Mouse (Mus musculus) fibroblast of lung, adult 2 months (primary cell): ENCODE measurements around the gene Slc44a1.
A peak's percentile ranks its signal among the peaks of the same experiment; 100 is the strongest.

Experiments used
- DNase-seq: peaks from one replicate; pipeline ENCODE4 v3.0.0-alpha.2; 2011; ENCODE audit warnings: low read depth

Slc44a1 gene

DNA sequence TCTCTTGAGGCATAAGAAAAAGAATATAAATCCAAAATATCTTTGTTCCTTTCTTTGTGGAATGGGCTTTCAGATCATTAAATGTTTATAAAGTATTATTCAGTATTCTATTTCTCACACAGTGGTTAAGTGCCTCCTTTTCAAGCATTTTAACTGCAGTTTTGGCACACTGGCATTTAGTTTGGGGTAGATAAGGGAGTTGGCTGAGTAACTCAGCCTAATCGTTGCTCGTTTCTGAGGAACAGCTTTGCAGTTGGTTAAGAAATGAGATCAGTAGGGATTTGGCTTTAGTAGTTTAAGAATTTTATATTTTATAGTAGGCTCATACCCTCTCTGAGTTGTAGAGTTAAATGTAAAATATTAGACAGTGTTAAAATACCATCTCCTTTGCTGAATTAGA lies 97.3 kb downstream of the Slc44a1 start:
- no peak for DNase-seq

DNA sequence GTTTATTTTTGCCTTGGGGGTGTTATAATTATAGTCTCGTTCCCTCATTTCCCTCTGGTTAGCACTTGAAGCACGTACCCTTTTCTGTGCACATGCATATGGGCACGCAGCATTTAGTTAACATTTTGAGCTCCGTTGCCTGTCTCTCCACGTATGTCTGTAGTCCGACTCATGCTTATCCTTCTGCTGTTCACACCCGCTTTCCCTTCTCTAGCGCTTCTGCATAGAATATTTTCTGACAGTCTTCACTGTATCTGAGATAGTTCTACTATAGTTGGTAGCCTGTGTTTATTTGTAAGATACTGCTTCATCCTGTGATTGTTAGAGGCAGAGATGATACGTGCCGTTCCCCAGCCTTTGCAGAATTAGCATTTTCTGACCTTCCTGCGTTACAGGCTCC lies 98.4 kb downstream of the Slc44a1 start:
- DNase-seq: no peak

DNA sequence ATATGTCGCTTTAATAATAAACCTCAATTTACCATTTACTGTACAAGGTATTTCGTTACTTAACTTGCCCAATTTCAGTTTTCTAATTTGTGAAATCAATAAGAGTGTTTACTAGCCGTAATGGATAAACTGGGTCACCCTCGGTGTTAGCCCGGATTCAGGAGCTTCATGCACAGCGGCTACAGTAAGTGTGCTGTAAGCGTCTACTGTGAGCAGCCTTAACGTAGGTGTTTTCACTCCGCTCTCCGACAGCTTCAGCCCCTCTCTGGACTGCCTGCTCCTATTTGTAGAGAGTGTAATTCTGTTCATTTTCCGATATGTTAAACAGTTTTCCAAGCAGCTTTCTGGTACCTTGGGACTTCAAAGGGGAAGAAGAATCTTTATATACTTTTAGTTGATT lies 99.7 kb downstream of the Slc44a1 start:
- DNase-seq: no peak

DNA sequence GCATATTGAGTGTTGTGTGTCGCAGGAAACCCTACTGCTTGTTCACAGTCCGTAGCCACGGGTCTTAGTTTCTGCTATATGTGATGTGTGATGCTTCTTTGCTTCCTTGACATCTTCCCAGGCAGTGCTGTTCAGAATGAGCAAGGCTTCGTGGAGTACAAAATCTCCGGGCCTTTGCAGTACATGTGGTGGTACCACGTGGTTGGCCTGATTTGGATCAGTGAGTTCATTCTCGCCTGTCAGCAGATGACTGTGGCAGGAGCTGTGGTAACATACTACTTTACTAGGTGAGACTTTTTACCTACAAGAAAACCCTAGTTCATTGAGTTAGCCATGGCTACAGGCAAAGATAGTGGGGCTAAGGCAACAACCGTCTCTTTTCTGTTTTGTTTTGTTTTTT lies 103.2 kb downstream of the Slc44a1 start:
- DNase-seq: no peak

DNA sequence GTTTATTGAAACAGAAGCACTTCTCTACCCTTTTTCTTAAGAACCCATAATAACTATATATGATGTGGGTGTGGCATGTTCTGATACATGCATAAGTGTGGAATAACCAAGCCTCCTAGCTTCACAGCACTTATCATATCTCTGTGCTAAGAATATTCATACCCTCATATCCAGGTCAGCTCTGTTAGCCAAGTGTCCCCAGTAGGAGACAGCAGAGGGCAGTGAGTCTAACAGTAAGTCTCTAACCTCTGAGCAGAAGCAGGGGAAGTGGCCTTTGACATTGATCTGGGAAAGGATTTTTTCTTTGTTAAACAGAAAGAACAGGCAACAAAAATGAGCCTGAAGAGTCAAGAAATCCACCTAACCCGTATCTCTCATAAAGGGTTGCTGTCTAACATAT lies 104.7 kb downstream of the Slc44a1 start:
- DNase-seq: no peak

DNA sequence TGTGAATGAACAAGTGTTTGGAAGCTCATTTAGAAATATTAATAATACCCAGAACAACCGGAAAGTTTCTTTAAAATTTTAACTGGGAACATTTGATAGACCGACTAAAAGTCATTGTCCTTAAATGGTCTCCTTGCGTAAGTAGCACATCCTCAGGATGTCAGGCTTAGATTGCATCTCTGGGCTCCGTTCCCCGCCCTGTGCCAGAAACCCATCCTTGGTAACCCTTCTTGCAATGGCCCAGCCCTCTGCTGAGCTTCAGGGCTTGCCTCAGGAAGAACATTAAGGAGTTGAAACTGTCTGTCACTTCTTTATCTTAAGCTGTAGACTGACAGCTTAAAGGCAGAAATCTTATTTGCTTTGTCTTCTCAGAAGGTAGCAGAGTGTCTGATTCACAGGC lies 107.2 kb downstream of the Slc44a1 start:
- DNase-seq: no peak

DNA sequence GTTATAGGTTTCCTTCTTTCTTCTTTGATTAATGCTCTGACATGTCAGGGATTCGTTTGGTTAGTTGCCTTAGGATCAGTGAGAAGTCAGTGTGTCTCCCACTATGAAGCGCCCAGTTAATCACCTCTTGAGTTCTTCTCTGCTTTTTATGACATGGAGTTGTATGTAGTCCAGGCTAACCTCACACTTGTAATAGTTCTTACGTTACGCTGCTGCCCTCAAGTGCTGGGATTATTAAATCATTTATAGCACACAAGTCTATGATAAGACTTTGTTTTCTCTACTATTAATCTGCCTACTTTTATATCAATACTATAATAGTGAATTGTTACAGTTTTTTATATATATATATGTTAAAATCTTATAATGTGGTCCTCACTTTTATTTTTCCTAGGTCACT lies 109.2 kb downstream of the Slc44a1 start:
- DNase-seq: peak; percentile 9

DNA sequence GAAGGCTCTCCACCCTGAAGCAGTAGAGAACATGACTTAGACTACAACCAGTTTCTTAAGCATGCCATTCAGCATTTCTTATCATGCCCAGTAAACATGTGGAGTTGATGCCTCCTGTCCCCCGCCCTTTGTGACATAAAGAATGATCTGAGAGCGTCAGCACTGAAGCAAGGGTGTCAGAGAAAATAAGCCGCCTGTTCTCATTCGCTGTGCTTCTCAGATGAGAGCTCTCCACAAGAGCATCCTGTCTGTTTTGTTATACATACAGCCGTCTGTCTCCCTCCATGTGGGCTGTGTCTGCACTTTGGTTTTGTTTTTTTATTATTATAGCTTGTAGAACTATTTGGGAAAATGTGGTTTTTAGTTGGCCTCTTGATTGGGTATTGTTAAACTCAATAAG lies 124.4 kb downstream of the Slc44a1 start:
- DNase-seq: no peak

DNA sequence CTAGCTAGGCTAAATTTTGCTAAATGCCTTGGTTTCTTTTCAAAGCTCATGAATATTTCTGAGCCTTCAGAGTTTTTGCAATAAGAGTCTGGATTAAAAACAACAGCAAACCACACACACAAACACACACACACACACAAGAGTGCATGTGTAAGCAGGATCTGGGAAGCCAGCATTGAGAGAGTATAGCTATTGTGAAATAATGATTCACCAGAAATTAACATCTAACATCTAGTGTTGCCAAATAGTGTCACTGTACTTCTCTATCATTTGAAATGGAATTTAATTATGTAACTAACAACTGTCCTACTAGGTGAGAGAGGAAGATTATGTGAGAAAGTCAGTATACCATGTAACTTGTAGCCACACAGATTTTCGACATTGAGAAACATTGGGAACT lies 126.9 kb downstream of the Slc44a1 start:
- DNase-seq: no peak

DNA sequence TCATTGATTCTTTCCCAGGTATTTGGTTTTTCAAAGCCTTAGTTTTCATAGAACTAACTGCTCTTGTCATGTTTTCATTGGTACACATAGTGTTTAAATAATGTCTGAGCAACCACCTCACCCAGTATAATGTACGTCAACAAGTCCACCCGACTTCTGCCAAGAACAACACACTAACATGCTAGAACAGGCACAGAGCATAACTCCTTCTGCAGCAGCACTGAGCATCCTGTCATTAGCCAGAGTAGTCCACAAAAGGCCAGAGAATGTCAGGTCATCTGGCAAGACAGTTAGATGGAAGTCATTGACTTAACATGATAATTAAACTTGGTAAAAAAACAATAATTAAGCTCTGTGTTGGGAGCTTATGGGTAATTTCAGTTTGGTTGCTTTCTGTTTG lies 135.3 kb downstream of the Slc44a1 start:
- no peak for DNase-seq

DNA sequence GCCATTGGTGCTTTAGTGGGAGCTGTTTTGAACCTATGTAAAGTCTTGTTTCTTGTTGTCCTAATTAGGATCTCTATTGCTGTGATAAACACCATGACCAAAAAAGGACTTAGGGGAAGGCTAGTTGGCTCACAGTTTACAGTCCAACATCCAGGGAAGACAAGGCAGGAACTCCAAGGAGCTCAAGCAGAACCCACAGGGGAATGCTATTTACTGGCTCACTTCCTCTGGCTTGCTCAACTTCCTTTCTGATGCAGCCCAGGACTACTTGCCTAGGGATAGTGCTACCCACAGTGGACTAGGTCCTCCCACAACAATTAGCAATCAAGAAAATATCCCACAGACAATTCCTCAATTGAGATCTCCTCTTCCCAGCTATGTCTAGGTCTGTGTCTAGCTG lies 147.5 kb downstream of the Slc44a1 start:
- DNase-seq: no peak

DNA sequence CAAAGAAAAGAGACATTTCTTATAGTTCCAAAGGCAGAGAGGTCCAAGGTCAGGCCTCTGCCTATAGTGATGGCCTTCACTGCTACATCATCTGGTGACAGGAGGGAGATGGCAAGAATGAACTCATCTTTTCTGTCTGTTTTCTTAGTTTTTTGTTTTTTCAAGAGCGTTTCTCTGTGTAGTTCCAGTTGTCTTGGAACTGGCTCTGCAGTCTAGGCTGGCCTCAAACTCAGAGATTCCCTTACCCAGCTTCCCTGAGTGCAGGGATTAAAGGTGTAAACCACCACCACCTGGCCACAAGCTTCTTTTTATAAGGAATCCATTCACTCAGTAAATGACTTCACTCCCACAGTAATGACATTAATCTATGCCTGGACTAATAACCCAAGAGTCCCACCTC lies 148.7 kb downstream of the Slc44a1 start:
- no peak for DNase-seq

DNA sequence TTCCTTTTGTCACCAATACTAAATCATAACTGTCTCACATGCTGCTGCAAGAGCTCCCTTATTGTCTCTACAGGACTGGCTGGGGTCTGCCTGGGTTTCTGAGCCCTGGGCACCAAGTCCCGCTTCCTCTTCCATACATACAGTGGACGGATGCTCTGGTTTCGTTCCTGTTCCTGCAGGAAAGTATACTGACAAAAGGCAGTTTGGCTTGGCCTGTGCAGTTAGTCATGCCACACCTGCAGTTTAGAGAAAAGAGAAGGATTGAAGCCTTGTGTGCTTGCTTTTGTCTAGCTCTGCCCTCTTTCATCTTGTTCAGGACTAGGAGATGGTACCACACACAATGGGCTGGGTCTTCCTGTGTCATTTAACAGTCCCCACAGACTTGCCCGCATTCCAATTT lies 149.3 kb downstream of the Slc44a1 start:
- DNase-seq: no peak

DNA sequence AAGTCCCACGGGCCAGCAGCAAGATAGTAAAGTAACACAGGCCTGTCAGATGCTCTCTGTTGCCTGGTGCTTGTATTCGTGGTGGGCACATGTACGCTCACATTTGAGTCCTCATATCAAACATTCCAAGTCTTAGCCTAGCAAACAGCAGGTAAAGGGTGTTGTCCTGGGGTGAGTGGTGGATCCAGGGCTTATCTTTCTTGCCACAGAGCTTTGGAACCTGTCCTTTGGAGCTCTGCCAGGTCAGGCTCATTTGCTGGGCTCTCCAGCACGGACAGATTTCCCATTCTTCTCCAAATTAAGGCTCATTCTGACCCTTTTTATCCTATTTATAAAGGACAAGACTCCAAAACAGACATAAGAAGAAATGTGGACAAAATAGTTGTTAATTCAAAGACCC lies 149.9 kb downstream of the Slc44a1 start:
- DNase-seq: no peak

DNA sequence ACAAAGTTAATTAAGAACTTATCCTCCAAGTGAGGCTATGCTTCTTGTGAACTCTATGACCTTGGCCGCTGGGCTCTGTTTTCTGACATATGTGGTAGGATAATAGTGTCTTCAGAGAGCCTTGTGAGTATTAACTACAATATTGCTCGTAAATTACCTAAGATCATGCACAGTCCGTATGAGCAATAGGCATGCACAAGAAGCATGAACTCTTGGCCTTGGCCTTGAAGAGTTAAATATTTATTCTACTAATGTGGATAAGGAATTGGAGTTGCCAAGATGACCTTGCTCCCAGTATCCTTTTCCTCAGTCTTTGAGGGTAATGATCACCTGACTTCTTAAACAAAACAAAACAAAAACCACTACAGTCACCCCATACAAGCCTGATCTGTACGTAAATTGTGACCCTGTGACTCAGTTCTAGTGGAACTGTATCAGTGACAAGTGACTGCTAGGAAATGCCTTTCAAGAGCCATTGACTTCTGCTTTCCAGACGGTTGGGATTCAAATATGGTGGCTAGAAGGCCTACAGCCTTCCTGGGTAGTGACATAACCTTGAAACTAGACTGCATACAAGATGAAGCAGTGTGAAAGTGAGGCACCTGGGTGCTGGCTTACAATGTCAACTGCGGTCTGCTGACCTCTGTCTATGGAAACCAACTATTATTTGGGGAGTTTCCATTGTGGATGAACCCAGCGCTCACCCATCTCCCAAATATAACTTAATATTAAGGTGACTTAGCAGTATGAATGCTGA lies 150.7 kb downstream of the Slc44a1 start:
- DNase-seq: no peak

DNA sequence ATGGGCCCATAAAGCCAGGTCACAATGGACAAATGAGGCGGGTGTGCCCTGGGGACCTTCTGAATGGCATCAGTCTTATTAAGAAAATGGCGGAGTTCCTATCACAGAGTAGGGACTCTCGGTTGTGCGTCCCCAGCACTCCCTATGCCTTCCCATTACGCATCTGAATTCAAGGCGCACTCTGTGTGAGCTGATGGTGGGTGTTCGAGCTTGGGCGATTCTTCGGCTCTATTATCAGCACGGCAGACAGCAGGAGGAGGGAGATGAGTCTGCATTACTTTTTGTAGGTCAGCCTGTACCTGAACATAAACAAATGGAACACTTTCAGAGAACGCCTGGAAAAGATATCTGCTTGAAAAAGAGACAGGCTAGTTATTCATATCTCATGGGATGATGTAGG lies 151.3 kb downstream of the Slc44a1 start:
- no peak for DNase-seq

DNA sequence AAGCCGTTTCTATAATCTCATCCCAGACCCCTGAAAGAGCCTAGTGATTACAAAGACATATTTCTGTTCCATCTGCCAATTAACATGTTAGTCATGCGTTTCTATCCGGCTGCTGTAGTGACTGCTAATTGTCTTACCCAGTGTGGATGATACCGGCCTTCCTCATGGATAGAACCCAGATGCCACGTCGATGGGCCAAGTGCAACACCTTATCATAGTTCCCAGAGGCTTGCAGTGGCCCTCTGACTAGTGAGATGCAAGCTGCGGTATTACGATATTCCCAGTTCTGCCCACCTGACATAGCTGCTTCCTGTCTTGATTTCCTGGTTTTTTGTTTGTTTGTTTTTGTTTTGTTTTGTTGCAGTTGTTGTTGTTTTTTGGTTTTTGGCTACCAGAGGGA lies 151.7 kb downstream of the Slc44a1 start:
- DNase-seq: no peak

DNA sequence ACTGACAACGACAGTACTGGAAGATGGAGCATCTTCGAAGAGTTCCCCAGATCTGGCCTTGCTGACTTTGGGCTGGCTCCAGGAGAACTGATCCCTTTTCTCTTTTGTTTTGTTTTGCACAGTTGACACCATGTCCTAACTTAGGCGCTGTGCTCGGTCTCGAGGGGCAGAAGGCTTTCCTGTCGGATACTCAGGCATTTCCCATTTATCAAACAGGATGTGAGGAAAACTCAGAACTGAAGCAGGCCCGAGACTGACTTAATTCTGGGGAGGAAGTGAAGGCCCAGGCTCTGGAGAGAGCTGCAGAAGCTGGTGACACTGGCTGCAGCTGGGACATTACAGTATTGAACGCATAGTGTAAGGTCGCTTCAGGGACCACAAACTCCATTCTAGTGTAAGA lies 152.2 kb downstream of the Slc44a1 start:
- no peak for DNase-seq

DNA sequence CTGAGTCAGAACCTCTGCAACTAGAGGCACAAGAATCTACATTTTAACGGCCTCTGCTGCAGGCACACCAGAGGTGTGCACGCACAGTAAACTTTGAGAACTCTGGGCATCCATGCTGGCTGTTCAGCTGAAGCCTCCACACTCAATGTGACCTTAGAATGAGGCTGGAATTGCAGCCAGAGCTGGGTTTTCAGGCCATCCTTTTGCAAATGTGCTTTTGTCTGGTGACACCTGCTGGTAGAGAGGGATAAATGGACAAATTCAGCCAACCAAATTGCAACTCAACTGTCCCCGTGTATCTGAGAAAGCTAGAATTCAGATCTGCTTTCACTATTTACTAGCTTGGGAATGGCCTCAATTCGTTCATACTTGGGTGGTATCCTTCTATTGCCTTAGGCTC lies 154.0 kb downstream of the Slc44a1 start:
- peak; percentile 27 for DNase-seq

DNA sequence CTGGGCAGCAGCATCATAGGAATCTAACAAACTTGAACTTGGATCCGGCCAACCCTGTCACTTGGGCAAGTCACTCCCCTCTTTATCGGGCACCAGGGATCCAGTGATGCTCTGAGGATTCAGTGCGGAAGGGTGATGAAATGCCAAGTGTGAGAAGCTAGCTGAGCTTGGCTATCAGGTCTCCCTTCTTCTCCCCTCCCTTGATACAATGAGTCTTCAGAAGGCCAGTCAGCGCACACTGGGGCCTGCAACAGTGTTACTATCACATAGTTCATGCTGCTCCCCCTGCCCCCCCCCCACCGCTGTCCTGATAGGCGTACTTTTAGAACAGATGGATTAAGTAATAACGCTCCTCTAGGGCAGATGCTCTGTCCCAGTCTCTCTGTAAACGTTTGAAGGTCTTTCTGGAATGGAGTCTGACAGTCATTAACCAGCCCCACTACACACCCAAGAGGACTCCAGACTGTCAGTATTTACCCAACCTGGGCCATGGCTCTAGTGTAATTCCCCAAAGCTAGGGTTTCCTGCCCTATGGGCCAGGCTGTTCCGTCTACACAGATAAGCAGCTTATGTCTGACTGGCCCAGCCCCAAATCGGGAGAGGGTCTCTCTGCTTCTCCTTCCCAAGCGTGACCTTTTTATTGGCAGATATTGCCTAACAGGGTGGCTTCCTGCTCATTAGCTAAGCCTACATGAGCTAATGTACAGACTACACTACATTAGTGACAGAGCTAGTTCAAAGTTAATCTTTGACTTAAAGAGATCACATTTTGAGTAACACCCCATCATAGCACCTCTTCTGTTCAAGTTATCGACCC lies 155.2 kb downstream of the Slc44a1 start:
- no peak for DNase-seq

DNA sequence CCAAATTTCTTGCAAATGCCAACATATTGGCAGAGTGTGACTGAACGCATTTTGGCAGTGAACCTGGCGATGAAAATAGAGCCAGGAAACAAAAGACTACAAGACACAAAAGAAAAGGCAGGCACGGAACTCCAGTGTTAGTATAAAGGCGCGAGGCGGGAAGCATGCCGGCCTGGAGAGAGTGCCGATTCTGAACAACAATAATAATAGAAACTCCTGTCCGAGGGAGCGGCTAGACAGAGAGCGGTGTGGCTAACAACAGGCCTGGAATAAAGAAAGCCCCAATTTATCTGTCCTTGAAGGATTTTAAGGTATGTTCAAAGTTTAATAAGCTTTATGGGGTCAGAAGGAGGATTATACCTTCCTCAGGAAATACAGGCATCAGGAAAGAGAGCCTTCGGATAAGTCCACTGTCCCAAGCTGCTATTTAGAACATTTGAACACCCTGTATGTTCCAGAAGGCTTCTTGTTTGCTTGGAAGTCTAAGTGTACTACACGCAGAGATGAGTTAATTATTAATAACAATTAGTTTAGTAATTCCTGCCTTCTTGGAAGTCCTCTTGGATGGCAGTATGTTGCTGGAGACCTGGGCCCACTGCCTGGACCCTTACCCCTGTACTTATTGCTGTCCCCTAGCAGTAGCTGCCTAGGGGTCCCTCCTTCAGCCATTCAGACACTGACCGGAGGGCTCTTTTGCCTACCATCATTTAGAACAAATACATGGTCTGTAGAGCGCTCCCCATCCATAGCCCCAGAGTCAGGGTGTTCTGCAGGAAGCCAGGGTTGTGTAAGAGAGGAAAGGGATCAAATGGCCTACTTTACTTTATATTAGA lies 156.1 kb downstream of the Slc44a1 start:
- no peak for DNase-seq

DNA sequence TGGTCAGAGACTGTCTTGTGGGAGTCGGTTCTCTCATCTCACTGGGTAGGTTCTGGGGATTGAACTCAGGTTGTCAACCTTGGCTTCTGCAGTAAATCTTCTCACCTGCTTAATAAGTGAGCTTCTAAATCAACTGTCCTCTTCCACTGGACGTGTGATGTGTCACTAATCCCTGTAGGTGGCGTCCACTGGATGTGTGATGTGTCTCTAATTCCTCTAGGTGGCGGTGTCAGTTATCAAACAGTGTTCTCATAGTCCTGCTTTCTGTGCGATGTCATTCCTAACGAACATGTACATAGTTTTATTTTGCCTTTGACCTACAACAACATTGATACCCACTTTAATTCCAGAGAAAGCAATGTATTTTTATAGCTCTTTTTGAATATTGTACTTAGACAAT lies 160.2 kb downstream of the Slc44a1 start:
- DNase-seq: no peak
